Mouse (Mus musculus) olfactory bulb, adult 2 months (tissue): Measurements from ENCODE around the gene Muc16.

Experiments used
- CTCF ChIP-seq: fragments of 200-500 bp; IDR thresholded peaks from 2 replicates; pipeline ENCODE4 v1.5.1; 2012; ENCODE audit warnings: low read depth, mild to moderate bottlenecking, low read length, moderate library complexity; ENCODE audit not compliant: insufficient read depth
- POLR2A ChIP-seq: fragments of 200-500 bp; IDR thresholded peaks from 2 replicates; pipeline ENCODE4 v1.6.1; 2012; ENCODE audit warnings: mild to moderate bottlenecking, low read depth, low read length, moderate library complexity; ENCODE audit not compliant: insufficient read depth

DNA sequence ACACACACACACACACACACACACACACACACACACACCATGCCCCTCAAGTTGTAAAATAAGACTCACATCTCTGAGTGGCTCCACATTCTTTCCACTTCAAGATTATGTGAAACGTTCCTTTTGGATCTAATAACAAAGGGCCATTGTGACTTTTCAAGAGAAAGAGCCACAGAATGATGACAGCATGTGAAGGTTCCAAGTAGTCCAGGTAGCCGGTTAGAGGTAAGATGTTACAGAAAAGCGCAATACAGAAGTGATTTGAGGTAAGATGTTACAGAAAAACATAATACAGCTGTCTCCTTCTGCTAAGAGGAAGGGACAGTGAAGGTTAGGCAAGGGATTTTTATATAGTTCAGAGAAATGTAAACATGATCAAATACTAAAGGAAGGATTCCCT is 196.2 kb downstream of the Muc16 start, which contains the start of the genes Zfp558 and Mbd3l1:
- TF ChIP-seq CTCF: no peak
- TF ChIP-seq POLR2A: no peak
